Mouse (Mus musculus) frontal cortex, postnatal 14 days (tissue): Measurements from ENCODE around the gene Ptpn4.

ENCODE experiments used
- DNase-seq, 2 experiments: peaks; one replicate each; pipeline ENCODE4 v3.0.0; 2022; ENCODE audit warnings: low spot score in 2 of 2

Gene Ptpn4

DNA sequence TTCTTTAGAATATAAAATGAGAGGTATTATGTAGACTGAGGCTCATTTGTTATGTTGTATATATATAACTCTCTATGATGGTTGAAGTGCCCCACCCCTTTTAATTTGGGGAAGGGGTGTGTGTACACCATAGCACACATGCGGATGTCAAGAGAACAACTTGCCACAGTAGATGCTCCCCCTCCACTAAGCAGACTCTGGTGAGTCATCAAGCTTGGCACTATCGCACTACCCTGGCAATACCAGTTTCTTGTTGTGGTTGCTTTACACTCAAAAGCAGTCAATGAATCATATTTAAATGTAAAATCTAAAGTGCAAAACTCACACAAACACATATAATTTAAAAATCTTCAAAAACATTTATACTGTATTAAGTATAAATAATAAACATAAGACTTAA, 31.4 kb downstream of the Ptpn4 start:
- DNase-seq = no peak

DNA sequence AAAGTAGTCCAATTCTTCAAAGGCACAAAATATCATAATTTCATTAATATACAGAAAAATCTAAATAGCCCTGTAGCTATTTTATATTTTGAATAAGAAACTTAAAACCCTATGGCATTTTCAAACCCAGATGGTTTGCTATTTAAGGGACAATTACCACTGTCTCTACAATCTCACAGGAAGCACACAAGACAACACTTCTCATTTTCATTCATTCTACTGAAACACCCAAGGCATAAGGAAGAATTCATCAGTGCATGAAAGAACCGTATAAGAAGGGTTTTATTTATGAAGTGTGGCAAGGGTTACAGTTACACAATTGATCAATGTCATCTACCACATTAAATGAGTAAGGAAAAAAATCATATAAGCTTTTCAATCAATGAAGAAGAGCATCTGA, 32.8 kb downstream of the Ptpn4 start:
- DNase-seq = no peak

DNA sequence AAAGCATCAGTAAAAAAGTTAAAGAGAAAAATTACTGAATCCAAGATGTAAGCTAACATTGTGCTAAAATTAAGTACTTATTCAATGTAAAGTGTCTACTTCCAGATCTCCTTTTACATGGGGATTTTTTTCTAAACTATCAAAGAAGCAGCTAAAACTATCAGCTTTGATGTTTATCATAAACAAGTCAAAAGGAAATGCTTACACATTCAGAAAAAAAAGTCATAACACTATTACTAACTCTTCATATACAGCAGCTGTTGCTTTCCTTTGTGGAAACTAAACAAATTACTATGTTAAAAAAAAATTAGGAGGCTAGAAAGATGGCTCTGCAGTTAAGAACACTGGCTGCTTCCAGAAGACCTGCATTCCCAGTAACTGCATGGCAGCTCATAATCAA, 42.2 kb downstream of the Ptpn4 start:
- no peak for DNase-seq

DNA sequence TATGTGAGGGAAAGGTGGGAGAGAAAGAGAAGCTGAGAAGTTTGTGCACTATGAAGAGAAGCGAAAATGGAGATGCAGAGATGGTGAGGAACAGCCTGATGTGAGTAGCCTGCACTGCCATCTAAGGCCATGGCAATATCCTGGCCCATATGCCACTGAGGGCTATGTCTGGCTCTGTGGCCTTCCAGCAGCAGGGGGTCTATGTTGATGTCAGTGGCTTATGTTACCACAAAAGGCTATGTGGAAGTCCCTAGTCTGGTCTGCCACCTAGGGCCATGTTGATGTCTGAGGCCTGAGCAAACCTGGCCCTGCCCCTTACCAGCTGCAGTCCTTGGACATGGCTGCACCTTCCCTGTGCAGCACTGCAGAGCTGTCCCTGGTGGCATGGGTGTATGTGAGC, 43.1 kb downstream of the Ptpn4 start:
- DNase-seq = no peak

DNA sequence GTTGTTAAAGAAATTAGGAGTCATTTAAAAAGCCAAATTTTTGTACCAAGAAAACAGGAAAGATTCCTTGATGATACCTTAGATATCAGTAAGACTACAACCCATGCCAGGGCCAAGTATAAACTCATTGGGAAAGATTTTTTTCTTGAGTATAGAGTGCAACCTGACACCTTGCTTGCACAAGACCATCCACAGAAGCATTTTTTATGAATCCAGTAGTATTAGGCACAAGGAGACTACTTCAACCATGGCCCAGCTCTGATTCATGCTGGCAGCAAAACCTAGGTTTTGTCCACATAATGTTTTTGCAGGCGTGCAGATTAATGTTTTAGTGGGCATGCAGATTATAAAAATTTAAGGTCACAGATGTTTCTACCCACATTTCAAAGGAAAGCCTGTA, 46.8 kb downstream of the Ptpn4 start:
- no peak for DNase-seq

DNA sequence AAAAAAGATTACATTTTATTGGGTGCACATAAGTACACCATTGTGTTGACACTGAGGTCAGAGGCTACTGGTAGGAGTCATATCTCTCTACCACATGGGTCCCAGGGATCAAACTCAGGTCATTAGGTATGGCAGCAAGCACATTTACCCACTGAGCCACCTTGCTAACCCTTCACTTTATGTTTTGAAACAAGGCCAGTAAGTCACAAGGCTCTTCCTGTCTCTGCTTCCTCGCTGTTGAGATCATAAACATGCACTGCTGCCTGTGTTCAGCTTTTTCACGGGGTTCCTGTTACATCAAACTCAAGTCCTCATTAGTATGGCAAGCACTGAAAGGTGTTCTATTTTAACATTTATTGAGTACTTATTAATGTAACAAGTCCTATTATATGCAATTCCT, 61.5 kb downstream of the Ptpn4 start:
- no peak for DNase-seq

DNA sequence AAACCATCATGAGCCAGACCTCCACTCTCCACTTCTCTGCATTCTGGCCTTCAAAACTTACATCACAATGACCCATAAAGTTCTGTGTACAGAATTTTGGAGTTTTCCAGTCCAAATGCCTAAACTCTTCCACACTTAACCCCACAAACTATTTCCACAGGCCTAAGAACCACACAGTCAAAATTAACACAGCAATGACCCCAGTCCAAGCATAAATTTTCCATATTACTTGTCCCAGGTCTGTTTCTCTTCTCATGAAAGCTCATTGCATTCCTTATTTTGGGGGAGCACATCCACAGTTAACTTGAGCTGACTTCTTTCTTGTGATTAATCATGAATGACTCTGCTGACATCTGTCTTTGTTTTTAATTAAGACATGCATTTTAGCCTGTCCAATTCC, 101.7 kb downstream of the Ptpn4 start:
- DNase-seq = no peak

DNA sequence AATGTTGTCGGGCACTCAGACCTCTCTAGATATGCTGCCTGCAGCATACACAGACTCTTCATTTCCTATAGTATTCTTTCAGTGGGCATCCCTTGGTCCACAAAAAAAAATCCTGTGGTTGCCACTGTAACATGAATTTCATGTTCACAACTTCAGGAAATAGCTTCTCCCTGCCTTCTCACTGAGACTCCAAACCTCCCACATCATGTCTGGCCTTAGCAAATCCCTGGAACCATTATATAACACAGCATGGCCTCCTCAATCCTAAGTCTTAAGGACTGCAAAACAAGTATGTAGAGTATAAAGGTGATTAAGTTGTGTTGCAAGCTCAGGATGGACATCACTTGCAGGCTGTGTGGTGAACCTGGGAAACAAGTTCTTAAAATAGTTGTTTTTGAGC, 102.6 kb downstream of the Ptpn4 start:
- no peak for DNase-seq

DNA sequence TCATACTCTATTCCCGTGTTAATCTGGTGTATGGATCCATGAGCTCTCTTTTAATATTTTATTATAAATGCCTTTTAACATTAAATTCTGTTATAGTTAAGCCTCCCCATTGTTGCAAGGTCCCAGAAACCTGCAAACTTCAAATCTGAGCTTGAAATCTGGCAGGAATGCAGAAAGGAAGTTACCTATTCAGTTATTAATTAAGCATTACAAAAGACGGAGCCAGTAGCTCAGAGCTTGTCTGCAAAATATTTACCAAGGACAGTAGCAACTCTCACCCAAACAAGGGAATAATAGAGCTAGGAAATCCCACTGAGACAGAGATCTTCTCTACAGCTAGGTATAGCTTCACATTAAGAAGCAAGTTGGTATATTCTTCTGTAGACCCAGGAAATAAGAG, 106.2 kb downstream of the Ptpn4 start:
- no peak for DNase-seq

DNA sequence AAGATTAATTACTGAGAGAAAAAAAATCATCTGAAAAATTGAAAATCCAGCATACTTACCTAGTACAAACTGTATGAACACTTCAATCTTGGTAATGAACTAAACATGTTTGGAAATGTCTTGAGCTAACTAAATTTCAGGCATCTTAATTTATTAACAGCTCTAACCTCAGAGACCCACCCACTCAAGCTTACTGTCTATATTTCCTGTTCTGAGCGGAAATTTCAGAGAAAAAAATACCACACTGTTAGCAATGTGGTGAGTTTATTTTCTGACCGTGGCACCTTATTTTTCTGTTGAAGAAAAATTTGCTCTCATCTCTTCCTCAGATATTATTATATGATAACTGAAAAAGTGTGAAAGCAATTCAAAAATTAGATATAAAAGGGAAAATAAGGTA, 124.4 kb downstream of the Ptpn4 start:
- no peak for DNase-seq

DNA sequence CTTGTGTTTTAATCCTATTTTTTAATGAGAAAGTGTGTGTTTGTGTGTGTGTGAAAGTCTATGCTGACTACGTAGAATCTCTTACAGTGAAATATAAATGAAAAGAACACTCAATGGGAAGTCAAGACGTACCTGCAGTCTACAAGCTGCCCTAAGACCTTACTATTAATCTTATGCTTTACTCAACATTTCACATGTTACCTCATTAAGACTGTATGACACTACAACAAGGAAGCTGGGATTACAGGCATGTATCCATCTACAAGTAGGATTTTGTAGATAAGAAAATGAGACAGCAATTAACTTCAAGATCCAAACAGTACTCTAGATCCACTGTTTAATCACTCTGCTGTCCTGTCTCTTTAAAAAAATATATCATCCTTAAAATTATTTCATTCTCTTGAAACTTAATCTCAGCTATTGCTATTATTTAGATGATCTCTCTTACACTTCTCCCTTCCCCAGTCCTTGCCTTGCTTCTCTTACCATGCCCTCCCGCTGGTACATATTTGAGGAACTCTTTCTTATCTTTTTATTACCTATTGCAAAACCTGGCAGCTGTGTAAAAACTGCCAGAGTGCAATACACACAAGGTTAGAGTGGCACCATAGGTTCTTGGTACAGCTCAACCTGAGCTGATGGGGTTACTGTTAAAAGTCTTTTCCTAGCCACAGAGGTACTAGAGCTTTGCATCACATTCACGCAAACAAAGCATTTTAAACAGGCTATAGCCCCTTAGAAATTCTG, 130.8 kb downstream of the Ptpn4 start:
- no peak for DNase-seq

DNA sequence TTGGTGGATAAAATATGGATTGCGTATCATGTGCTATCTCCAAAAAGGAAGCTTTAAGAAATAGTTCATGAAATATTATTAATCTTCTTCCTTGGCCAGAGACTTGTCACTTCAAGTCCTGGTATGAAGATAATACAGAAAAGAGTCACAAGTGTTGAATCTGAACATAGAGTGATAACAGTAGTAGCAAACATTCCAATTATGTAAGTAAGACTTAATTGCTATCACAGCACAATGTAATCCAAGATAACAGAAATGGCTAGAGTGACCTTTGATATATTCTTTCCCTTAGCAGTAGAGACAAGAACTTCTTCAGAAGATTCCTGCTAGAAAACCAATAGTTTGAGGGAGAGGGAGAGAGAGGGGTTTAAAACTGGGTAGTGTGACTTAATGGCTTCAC, 140.6 kb downstream of the Ptpn4 start:
- no peak for DNase-seq

DNA sequence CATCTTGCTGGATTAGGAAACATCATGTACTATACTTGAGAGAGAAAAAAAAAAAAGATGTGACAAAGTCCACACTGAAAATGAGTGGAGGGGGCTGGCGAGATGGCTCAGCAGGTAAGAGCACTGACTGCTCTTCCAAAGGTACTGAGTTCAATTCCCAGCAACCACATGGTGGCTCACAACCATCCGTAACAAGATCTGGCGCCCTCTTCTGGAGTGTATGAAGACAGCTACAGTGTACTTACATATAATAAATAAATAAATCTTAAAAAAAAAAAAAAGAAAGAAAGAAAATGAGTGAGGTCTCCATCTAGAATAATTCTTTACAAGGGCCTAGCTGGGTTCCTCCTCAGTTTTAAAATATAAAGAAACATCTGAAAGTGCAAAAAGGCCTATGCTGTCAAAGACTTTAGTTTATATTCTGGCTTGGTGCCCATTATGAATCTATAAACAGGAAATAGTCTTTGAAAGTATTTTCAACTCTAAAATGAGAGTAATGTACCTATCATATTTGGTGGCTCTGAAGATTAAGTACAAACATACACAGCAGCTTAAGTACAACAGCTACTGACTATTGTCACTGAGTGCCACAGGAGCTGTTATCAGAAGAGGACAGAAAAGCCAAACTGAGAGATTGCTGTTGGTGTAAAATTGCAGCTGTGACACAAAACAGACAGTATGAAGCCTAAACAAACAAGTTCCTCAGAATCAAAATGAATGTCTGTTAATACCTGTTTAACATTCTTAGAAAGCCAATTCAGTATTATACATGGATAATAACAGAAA, 151.4 kb downstream of the Ptpn4 start:
- DNase-seq = no peak

DNA sequence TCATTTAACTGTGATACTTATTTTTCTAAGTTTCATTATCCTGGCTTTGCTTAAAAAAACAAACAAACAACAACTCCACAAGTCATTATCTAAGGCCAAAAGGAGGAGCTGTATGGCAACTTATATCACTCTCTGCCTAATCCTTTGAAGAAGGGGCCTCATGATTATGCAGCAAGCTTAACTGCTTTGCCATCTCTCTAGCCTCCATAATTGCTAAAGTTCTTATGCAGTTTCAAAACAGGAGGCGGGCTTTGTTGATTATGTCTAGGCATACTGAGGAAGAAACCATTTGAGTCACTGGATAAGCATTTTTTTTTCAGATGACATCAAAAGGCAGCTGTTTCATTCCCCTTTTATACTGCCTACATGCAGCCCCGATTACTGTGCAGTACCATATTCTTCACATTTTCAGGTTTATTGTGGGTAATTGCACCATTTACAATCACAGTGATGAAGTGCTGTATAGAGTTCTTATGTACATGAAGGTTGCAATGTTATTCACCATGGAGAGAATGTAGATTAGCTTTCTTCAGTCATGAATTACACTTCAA, 155.7 kb downstream of the Ptpn4 start:
- DNase-seq = no peak

DNA sequence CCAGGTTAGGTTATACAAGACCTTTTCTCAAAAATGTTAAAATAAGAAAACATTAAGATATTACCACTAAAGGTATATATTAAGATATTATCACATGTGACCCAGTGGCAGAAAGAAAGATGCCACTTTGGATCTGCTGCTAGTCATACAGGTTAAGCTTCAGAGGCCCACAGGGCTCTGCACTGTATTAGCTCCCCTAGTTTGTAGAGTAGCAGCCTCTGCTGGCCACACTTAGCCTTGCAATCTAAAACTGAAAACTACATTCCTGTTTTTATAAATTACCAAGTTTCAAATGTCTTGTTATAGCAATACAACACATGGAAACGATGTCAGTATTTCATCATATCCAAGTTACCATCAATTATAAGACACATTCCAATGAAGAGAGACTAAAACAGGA, 162.4 kb downstream of the Ptpn4 start:
- DNase-seq = peak in 1 of 2 experiments; percentile 15

DNA sequence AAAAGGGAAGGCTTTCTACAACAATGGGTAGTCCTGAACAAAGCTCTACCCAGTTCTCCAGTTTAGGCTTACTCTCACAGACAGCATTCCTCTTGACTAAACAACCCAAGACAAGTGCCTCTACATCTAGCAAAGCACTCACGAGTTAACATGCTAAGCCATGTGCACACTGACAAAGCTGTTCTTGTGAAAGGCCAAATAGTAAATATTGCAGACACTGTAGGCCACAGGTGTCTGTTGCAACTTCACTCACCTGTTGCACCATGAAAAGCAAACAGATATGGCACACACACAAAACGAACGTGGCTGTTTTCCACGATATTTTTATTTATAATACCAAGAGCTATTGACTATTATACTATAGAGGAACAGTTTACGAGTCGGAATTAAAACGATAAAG, 170.5 kb downstream of the Ptpn4 start:
- no peak for DNase-seq

DNA sequence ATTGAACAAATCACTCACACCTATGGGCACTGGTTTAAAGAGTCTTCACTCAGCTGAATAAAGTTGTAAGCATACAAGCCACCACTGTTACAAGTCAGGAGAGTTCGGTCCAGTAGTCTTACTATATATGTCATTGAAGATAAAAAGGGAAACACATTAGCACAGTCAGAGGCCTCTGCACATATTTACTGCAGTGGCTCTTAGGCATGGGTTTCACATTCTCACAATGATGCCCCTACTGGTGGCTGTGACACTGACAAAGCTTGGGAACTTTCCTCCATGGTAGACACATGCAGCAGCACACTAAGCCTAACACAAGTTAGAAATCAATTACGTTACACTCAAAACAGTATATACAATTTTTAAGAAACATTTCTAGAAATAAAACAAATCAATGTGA, 183.1 kb downstream of the Ptpn4 start:
- no peak for DNase-seq

DNA sequence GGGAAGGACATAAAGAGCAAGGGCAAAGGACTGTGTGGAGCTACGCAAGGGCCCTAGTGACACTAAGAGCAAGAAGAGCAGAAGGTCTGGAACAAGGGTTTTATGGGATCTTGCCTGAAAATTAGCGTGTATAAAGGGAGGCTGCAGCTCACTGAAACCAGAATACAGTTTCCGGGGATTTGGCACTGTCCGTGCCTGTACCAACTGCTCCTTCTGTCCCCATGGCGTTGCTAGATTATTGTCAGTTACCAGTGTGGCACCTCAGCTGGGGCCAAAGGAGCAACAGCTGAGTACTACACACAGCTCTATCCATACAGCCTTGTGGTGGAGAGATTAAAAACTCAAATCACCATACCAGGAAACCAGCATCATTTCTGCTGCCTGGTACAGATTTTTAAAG, 187.0 kb downstream of the Ptpn4 start:
- no peak for DNase-seq

DNA sequence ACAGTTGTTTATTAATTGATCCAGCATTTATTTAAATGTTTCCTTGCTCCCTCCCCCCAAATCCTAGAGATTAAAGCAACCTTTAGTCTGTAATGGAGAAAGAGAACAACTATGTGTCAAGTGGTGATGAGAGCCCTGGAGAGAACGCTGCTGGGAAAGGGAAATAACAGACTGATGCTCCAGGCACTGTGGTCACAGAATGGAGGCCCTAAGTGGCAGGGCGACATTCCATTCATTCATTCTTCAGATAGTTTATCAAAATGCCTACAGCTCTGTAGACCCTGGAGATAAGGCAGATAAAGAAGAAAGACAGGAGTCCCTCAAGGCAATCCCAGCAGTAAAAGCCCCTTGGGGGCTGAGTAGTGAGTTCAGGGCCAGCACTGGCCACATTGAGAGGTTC, 187.8 kb downstream of the Ptpn4 start:
- DNase-seq = no peak

DNA sequence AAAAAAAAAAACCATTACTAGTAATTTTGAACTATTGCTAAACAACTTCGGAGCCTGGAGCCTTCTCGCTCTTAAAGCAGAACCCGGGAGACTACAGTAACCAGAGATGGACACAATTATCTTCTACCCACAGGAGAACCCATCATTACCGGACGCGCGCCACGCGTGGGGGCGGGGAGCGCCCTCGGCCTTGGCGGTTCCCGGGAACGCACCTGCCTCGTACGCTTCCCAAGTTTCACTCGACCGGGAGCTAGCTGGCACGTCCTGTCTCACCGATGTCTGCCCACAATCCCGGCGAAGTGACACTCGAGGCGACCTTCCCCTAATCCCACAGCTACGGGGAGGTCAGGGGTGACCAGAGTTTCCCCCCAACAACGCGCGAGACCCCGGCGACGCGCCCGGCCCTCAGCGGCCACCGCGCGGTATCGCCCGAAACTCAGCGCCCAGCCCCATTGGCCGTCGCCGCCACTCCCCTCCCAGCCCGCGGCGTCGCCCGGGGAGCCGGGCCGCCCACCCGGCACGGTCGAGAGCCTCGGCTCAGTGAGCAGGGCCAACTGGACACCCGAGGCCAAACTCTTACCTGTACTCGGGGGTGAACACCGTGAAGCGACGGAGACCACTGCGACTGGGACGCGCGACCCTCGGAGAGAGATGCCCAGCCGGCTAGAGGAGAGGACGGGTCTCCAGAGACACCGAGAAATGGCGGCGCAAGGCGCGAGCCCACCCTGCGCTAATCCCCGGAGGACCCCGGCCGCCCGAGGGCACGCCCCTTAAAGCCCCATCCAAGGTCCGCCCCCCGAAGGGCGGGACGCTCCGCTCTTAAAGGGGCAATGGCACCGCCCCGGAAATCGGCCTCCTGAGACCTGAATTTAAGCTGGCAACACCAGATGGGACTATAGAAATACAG, 189.0 kb downstream of the Ptpn4 start, which contains the start of gene Epb41l5:
TSS of gene Epb41l5 (minus strand) at position 796 of the 907 bp plus-strand sequence.
- peak; percentile 60 to 67 for DNase-seq

DNA sequence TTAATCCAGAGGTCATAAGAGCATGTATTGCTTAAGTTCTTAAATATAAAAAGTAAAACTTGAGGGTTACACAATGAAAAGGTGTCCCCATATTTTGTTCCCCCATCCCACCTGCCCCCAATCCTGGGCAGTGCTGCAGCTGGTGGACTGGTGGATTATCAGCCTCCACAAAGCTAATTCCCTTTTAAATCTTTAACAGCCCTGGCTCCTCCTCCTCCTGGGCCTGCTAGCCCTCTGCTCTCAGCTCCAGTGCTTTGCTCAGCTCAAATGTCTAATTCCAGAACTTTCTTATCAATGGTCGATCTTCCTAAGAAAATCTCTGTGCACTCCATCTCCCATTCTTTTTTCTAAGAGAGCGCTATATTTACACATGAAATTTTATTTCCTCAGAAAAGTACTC, 191.1 kb downstream of the Ptpn4 start:
- DNase-seq = no peak

DNA sequence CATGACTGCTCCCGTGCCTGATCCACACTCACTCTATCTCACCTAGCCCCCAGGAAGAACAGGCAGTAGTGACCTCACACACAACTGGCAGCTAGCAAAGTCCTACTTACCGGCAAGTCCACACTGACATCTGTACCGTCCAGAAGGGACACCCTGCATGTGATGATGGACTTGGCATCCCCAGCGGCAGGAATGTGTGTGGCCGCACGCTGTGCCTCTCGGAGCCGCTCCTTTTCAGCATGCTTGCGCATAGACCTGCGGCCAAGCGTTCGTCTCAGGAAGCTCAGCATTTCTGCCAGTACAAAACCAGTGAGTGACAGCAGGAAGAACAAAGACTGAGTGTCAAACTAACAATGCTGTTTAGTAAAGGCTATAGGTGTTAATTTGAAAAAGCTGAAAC, 195.0 kb downstream of the Ptpn4 start:
- no peak for DNase-seq
